Mouse (Mus musculus): ENCODE data around the gene Endou. TPM values are rescaled to one million over a fixed set of nuclear protein-coding genes. Genes with fewer than 3 reads are reported as not detected.

Gene Endou
- polyA plus RNA-seq, 1 experiment, result not detected

- H3K4me1 ChIP-seq (ENCODE audit: control insufficient read depth), result peaks cover 55% of the 10 kb centered on the region
- no peaks in the 10 kb centered on the region for H3K36me3 ChIP-seq (ENCODE audit: control insufficient read depth)
- H3K27me3 ChIP-seq (ENCODE audit: control insufficient read depth), result no peaks in the 10 kb centered on the region
- no peaks in the 10 kb centered on the region for H3K9me3 ChIP-seq (ENCODE audit: control insufficient read depth, low read length)
- no peak overlapping the region for H3K4me3 ChIP-seq (replicated peaks)
- TF ChIP-seq TAL1 (IDR thresholded peaks at IDR 0.05; ENCODE audit: low read length) (no peak), GATA1 (IDR thresholded peaks at IDR 0.05; ENCODE audit: low read length) (no peak)
Observed at GRCm38 (mm10) chr15:97748964-97749363, 17.8 kb upstream of the Endou start.

GRCm38 (mm10) chr15:97748309-97748708, 17.2 kb upstream of the Endou start:
- TF ChIP-seq TAL1 (IDR thresholded peaks at IDR 0.05; ENCODE audit: low read length), result no peak
- TF ChIP-seq GATA1 (IDR thresholded peaks at IDR 0.05; ENCODE audit: low read length), result no peak
- peaks cover 56% of the 10 kb centered on the region for H3K4me1 ChIP-seq (ENCODE audit: control insufficient read depth)
- H3K27me3 ChIP-seq (ENCODE audit: control insufficient read depth), result no peaks in the 10 kb centered on the region
- no peaks in the 10 kb centered on the region for H3K36me3 ChIP-seq (ENCODE audit: control insufficient read depth)
- H3K9me3 ChIP-seq (ENCODE audit: control insufficient read depth, low read length), result no peaks in the 10 kb centered on the region
- H3K4me3 ChIP-seq (replicated peaks), result no peak overlapping the region

- no peaks in the 10 kb centered on the region for H3K27me3 ChIP-seq (ENCODE audit: control insufficient read depth)
- no peaks in the 10 kb centered on the region for H3K36me3 ChIP-seq (ENCODE audit: control insufficient read depth)
- no peak for TF ChIP-seq GATA1 (IDR thresholded peaks at IDR 0.05; ENCODE audit: low read length)
- no peak for TF ChIP-seq TAL1 (IDR thresholded peaks at IDR 0.05; ENCODE audit: low read length)
- no peaks in the 10 kb centered on the region for H3K9me3 ChIP-seq (ENCODE audit: control insufficient read depth, low read length)
- H3K4me3 ChIP-seq (replicated peaks), result no peak overlapping the region
- peaks cover 56% of the 10 kb centered on the region for H3K4me1 ChIP-seq (ENCODE audit: control insufficient read depth)
Observed at GRCm38 (mm10) chr15:97747486-97747885, 16.3 kb upstream of the Endou start.

GRCm38 (mm10) chr15:97746748-97747147, 15.6 kb upstream of the Endou start:
- Histone ChIP-seq H3K9me3 (ENCODE audit: control insufficient read depth, low read length) (no peaks in the 10 kb centered on the region), H3K4me1 (ENCODE audit: control insufficient read depth) (peaks cover 56% of the 10 kb centered on the region), H3K27me3 (ENCODE audit: control insufficient read depth) (no peaks in the 10 kb centered on the region), H3K36me3 (ENCODE audit: control insufficient read depth) (no peaks in the 10 kb centered on the region), H3K4me3 (replicated peaks) (peak overlapping the region; percentile 26)
- TF ChIP-seq GATA1 (IDR thresholded peaks at IDR 0.05; ENCODE audit: low read length) (peak; percentile 27; the same call in 1 of the 2 replicates), TAL1 (IDR thresholded peaks at IDR 0.05; ENCODE audit: low read length) (0 out of 3 replicates have a peak, but pooled peaks have one; percentile 27)

- TF ChIP-seq TAL1 (IDR thresholded peaks at IDR 0.05; ENCODE audit: low read length), result no peak
- no peak for TF ChIP-seq GATA1 (IDR thresholded peaks at IDR 0.05; ENCODE audit: low read length)
- Histone ChIP-seq H3K4me1 (ENCODE audit: control insufficient read depth) (peaks cover 56% of the 10 kb centered on the region), H3K9me3 (ENCODE audit: control insufficient read depth, low read length) (no peaks in the 10 kb centered on the region), H3K27me3 (ENCODE audit: control insufficient read depth) (no peaks in the 10 kb centered on the region), H3K4me3 (replicated peaks) (peak overlapping the region; percentile 26), H3K36me3 (ENCODE audit: control insufficient read depth) (no peaks in the 10 kb centered on the region)
Observed at GRCm38 (mm10) chr15:97746278-97746677, 15.1 kb upstream of the Endou start.

GRCm38 (mm10) chr15:97745331-97745730, 14.2 kb upstream of the Endou start:
- Histone ChIP-seq H3K36me3 (ENCODE audit: control insufficient read depth) (no peaks in the 10 kb centered on the region), H3K4me3 (replicated peaks) (no peak overlapping the region), H3K27me3 (ENCODE audit: control insufficient read depth) (no peaks in the 10 kb centered on the region), H3K9me3 (ENCODE audit: control insufficient read depth, low read length) (no peaks in the 10 kb centered on the region), H3K4me1 (ENCODE audit: control insufficient read depth) (peaks cover 52% of the 10 kb centered on the region)
- TF ChIP-seq TAL1 (IDR thresholded peaks at IDR 0.05; ENCODE audit: low read length) (no peak), GATA1 (IDR thresholded peaks at IDR 0.05; ENCODE audit: low read length) (no peak)

- H3K36me3 ChIP-seq (ENCODE audit: control insufficient read depth), result no peaks in the 10 kb centered on the region
- no peaks in the 10 kb centered on the region for H3K9me3 ChIP-seq (ENCODE audit: control insufficient read depth, low read length)
- TF ChIP-seq GATA1 (IDR thresholded peaks at IDR 0.05; ENCODE audit: low read length), result no peak
- TF ChIP-seq TAL1 (IDR thresholded peaks at IDR 0.05; ENCODE audit: low read length), result no peak
- H3K4me1 ChIP-seq (ENCODE audit: control insufficient read depth), result peaks cover 52% of the 10 kb centered on the region
- no peak overlapping the region for H3K4me3 ChIP-seq (replicated peaks)
- no peaks in the 10 kb centered on the region for H3K27me3 ChIP-seq (ENCODE audit: control insufficient read depth)
Observed at GRCm38 (mm10) chr15:97744930-97745329, 13.8 kb upstream of the Endou start.

GRCm38 (mm10) chr15:97743961-97744525, 12.9 kb upstream of the Endou start:
- Histone ChIP-seq H3K4me1 (ENCODE audit: control insufficient read depth) (peaks cover 51% of the 10 kb centered on the region), H3K9me3 (ENCODE audit: control insufficient read depth, low read length) (no peaks in the 10 kb centered on the region), H3K27me3 (ENCODE audit: control insufficient read depth) (no peaks in the 10 kb centered on the region), H3K4me3 (replicated peaks) (no peak overlapping the region), H3K36me3 (ENCODE audit: control insufficient read depth) (no peaks in the 10 kb centered on the region)
- TF ChIP-seq GATA1 (IDR thresholded peaks at IDR 0.05; ENCODE audit: low read length) (no peak), TAL1 (IDR thresholded peaks at IDR 0.05; ENCODE audit: low read length) (no peak)

GRCm38 (mm10) chr15:97743210-97743609, 12.1 kb upstream of the Endou start:
- Histone ChIP-seq H3K9me3 (ENCODE audit: control insufficient read depth, low read length) (no peaks in the 10 kb centered on the region), H3K36me3 (ENCODE audit: control insufficient read depth) (no peaks in the 10 kb centered on the region), H3K4me3 (replicated peaks) (no peak overlapping the region), H3K27me3 (ENCODE audit: control insufficient read depth) (no peaks in the 10 kb centered on the region), H3K4me1 (ENCODE audit: control insufficient read depth) (peaks cover 47% of the 10 kb centered on the region)
- TF ChIP-seq GATA1 (IDR thresholded peaks at IDR 0.05; ENCODE audit: low read length), result no peak
- no peak for TF ChIP-seq TAL1 (IDR thresholded peaks at IDR 0.05; ENCODE audit: low read length)

- TF ChIP-seq GATA1 (IDR thresholded peaks at IDR 0.05; ENCODE audit: low read length) (no peak), TAL1 (IDR thresholded peaks at IDR 0.05; ENCODE audit: low read length) (no peak)
- H3K4me1 ChIP-seq (ENCODE audit: control insufficient read depth), result peaks cover 44% of the 10 kb centered on the region
Observed at GRCm38 (mm10) chr15:97742600-97742999, 11.5 kb upstream of the Endou start.

More at GRCm38 (mm10) chr15:97742600-97742999, 11.5 kb upstream of the Endou start:
- Histone ChIP-seq H3K4me3 (replicated peaks) (no peak overlapping the region), H3K36me3 (ENCODE audit: control insufficient read depth) (no peaks in the 10 kb centered on the region), H3K9me3 (ENCODE audit: control insufficient read depth, low read length) (no peaks in the 10 kb centered on the region), H3K27me3 (ENCODE audit: control insufficient read depth) (no peaks in the 10 kb centered on the region)
